Mouse (Mus musculus) MN1 (cell line): Measurements from ENCODE around the gene Hcrt.
A peak's percentile ranks its signal among the peaks of the same experiment; 100 is the strongest.

ENCODE experiments used
- DNase-seq: peaks from one replicate; pipeline ENCODE4 v3.0.0-alpha.2; 2016; ENCODE audit warnings: low spot score

Hcrt gene

GRCm38 (mm10) chr11:100767871-100768270, 5.1 kb upstream of the Hcrt start:
- DNase-seq: no peak

- no peak for DNase-seq
These were observed 4.0 kb upstream of the Hcrt start for GRCm38 (mm10) chr11:100766726-100767125.

GRCm38 (mm10) chr11:100761547-100762045, 1.1 kb downstream of the Hcrt start:
- peak; percentile 85 for DNase-seq

- DNase-seq: peak; percentile 95
These were observed 3.0 kb downstream of the Hcrt start, which contains the start of gene Kcnh4 for GRCm38 (mm10) chr11:100759611-100760233. Gene Kcnh4, minus strand, starts transcription at chr11:100759942.

GRCm38 (mm10) chr11:100758707-100759610, 3.8 kb downstream of the Hcrt start:
- peak; percentile 67 for DNase-seq

GRCm38 (mm10) chr11:100757566-100757965, 5.2 kb downstream of the Hcrt start:
- DNase-seq: no peak

GRCm38 (mm10) chr11:100756476-100756875, 6.3 kb downstream of the Hcrt start:
- no peak for DNase-seq

GRCm38 (mm10) chr11:100754693-100755057, 8.1 kb downstream of the Hcrt start:
- DNase-seq: no peak

GRCm38 (mm10) chr11:100754021-100754692, 8.6 kb downstream of the Hcrt start:
- DNase-seq: no peak

GRCm38 (mm10) chr11:100752294-100752693, 10.4 kb downstream of the Hcrt start:
- no peak for DNase-seq

- DNase-seq: no peak
These were observed 12.6 kb downstream of the Hcrt start for GRCm38 (mm10) chr11:100750127-100750526.

GRCm38 (mm10) chr11:100749469-100749868, 13.3 kb downstream of the Hcrt start:
- DNase-seq: no peak

- no peak for DNase-seq
These were observed 14.1 kb downstream of the Hcrt start for GRCm38 (mm10) chr11:100748620-100749019.

GRCm38 (mm10) chr11:100747114-100747513, 15.6 kb downstream of the Hcrt start:
- no peak for DNase-seq

GRCm38 (mm10) chr11:100746546-100746945, 16.2 kb downstream of the Hcrt start:
- no peak for DNase-seq

GRCm38 (mm10) chr11:100745085-100745484, 17.6 kb downstream of the Hcrt start:
- peak; percentile 42 for DNase-seq

GRCm38 (mm10) chr11:100741348-100741747, 21.4 kb downstream of the Hcrt start:
- no peak for DNase-seq

- DNase-seq: no peak
These were observed 24.0 kb downstream of the Hcrt start for GRCm38 (mm10) chr11:100738749-100739148.

- peak; percentile 99 for DNase-seq
These were observed 24.6 kb downstream of the Hcrt start, which contains the start of gene Rab5c for GRCm38 (mm10) chr11:100738066-100738604. Gene Rab5c, minus strand, starts transcription at chr11:100738215.

GRCm38 (mm10) chr11:100737105-100737733, 25.5 kb downstream of the Hcrt start:
- DNase-seq: peak; percentile 35

GRCm38 (mm10) chr11:100736746-100737080, 26.0 kb downstream of the Hcrt start:
- no peak for DNase-seq
